Mouse (Mus musculus): ENCODE data around the gene Stx1a. TPM values are rescaled to one million over a fixed set of nuclear protein-coding genes. Genes with fewer than 3 reads are reported as not detected.

The Stx1a gene
- total RNA-seq (2021): 100 to 1,000 TPM; 340 to 404 TPM

DNA sequence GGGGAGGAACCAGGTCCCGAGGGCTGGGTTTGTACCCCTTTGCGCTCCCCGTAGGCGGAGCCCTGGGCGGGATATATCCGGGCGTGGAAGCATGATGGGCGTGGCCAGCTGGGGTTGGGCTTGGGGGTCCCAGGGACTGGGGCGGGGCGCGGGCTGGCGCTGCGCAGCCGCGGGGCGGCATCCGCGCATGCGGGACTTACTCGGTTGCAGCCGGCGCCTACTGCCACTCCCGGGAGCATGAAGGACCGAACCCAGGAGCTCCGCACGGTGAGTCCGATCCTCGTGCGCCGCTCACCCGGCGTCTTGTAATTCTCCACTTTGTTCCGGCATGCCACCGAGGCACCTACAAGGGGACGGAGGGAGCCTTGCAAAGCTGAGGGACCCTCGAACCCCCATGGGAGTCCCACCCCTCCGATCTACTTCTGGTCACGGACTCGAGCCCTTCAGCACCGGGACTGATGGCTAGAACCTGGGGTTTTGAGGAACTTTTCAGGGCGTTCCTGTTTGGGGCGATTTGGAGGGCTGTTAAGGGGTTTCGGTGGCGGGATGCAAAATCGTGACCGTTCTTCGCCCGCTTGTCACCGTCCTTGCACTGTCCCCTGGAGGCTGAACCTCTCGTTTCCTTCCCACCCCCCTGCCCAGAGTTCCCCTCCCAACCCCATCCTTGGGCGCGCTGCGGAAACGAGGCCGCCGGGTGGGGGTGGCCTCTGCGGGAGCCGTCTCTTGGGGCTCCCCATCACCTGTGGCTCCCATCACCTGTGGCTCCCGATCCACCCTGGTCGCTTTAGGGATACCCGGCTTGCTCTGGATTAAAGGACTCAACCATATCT is at the start of gene Stx1a:
Gene Stx1a (plus strand): TSS at position 139 of the 830 bp plus-strand sequence.
- intact Hi-C loops (cut with DNase I): no loop called here
- DNase-seq (ENCODE audit: low spot score in 2 of 2): peak; percentile 87 to 92

GRCm38 (mm10) chr5:134973526-134973925 is 49.8 kb upstream of the Stx1a start:
- intact Hi-C loops (cut with DNase I): no loop called here
- no peak for DNase-seq (ENCODE audit: low spot score in 2 of 2)

DNA sequence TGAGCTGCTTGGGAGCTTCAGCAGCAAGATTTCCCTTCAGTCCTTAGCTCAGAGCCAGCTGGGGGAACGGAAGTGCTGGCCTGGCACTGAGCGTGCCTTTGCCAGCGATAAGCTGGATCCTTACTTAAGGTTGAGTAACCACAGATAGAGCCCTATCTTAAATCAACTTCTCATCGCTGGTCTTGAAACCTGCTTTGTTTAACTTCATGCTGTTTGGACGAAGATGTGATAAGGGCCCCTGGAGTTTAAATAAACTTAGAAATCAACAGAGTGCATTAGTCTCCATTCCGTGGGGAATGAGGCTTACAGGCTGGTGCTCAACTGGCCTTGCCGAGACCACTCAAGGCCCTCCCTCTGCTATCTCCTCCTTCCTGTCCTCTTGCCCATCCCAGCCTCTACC is 49.0 kb upstream of the Stx1a start:
- intact Hi-C loops (cut with DNase I): no loop called here
- DNase-seq (ENCODE audit: low spot score in 2 of 2): no peak

DNA sequence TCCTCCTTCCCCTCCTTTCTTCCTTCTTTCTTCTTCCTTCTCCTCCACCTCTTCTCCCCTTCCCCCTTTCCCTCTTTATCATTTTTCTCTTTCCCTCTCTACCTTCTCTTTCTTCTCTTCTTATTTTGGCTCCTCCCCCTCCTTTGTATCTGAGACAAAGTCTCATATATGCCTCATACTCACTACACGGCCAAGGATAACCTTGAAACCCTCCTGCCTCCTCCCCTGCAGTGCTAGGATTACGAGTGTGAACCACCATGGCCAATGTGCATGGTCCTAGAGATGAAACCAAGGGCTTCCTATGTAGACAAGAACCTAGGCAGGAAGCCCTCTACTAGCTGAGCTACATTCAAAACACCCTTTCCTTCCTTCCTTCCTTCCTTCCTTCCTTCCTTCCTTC is 48.4 kb upstream of the Stx1a start:
- DNase-seq (ENCODE audit: low spot score in 2 of 2): no peak
- intact Hi-C loops (cut with DNase I): no loop called here

- intact Hi-C loops (cut with DNase I): no loop called here
- no peak for DNase-seq (ENCODE audit: low spot score in 2 of 2)
Observed at GRCm38 (mm10) chr5:134976164-134976563, 47.1 kb upstream of the Stx1a start.

- DNase-seq (ENCODE audit: low spot score in 2 of 2): no peak
- intact Hi-C loops (cut with DNase I): no loop called here
Observed at GRCm38 (mm10) chr5:134976577-134977250, 46.6 kb upstream of the Stx1a start.

- no peak for DNase-seq (ENCODE audit: low spot score in 2 of 2)
- intact Hi-C loops (cut with DNase I): no loop called here
Observed at GRCm38 (mm10) chr5:134977837-134978236, 45.4 kb upstream of the Stx1a start.

DNA sequence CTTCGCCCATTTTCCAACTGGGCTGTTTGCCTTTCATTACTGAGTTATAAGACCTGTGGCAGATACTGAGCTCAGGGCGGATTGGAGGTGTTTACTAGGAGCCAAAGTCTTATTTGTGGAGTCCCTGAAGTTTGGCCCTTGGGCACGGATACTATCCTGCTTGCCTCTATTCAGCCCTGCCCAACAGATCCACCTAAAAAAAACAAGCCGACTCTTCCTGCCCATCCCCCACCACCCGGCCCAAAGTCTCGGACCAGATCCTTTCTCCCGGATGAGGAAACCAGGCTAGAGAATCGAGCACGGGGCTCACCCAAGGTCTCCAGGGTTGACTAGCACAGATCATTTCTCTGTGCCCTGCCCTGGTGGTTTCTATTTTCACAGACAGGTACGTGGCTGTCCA is 42.1 kb upstream of the Stx1a start:
- intact Hi-C loops (cut with DNase I): no loop called here
- no peak for DNase-seq (ENCODE audit: low spot score in 2 of 2)

DNA sequence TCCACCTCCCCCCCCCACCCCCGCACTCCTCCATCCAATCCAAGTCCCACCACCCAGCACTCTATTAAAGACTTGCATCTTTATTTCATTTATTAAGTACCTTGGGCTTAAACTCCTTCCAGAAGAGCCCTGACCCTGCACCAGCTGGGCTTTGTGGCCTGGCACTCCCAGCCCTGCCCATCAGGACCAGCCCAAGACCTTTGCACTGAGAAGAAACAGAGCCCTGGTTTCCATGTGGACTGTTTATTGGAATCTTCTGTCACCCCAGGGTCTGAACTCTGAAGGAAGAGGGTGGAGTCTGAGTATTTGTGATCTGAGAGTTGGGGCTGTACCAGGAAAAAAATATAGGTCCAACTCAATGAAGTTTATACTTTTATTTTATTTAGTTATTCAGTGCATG is 40.2 kb upstream of the Stx1a start:
- no peak for DNase-seq (ENCODE audit: low spot score in 2 of 2)
- intact Hi-C loops (cut with DNase I): no loop called here

GRCm38 (mm10) chr5:134983771-134984170 is 39.5 kb upstream of the Stx1a start:
- no peak for DNase-seq (ENCODE audit: low spot score in 2 of 2)
- intact Hi-C loops (cut with DNase I): no loop called here

DNA sequence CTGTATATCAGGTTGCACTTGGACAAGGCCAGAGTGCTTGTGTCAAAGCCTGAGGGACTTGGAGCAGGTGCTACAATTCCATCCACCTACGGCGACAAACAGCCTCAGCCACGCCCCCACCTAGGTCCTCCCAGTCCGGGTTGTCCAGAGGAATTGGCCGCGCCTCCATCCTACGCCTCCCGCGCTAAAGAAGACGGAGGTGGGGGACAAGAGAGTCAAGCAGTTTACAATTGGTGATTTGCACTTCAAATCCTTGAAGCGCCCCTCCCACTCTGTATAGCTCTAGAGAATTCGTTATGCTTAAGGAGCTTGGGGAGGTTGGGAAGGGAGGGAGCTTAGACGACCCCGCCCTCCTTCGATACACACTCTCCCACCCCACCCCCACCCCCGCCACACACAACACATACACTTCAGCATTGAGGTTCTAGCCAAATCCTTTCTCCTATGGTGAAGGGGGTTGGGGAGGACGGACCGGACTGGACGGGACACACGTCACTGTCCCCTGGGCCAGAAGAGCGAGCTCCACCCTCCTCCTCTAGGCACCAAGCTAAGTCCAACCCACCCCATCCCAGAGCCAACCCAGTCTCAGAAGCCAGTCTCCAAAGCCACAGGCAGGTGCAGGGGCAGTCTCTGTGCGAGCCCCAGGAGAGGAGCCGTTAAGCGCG is 37.5 kb upstream of the Stx1a start, which contains the start of gene Cldn3:
Gene Cldn3 (plus strand): TSS at position 582 of the 665 bp plus-strand sequence.
- DNase-seq (ENCODE audit: low spot score in 2 of 2): no peak
- intact Hi-C loops (cut with DNase I): no loop called here

GRCm38 (mm10) chr5:134986298-134987268 is 36.7 kb upstream of the Stx1a start:
- intact Hi-C loops (cut with DNase I): no loop called here
- DNase-seq (ENCODE audit: low spot score in 2 of 2): no peak

DNA sequence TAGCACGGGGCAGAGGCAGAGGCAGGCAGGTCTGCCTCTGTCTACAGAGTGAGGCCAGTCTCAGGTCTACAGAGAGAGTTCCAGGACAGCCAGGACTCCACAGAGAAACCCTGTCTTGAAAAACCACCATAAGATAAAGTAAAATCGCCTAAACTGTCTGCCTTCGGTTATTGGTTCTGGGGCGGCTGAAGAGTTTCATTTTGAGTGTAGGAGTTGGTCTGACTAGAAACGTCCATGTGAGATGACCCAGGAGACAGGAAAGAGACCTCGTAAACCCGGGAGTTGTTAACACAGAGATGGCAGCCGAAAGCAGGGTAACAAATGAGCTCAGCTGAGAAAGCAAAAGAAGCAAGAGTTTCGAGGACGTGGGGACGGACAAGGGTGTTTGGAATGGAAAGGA is 34.1 kb upstream of the Stx1a start:
- no peak for DNase-seq (ENCODE audit: low spot score in 2 of 2)
- intact Hi-C loops (cut with DNase I): no loop called here

GRCm38 (mm10) chr5:134989741-134990140 is 33.5 kb upstream of the Stx1a start:
- intact Hi-C loops (cut with DNase I): no loop called here

GRCm38 (mm10) chr5:134992566-134992965 is 30.7 kb upstream of the Stx1a start:
- DNase-seq (ENCODE audit: low spot score in 2 of 2): no peak
- intact Hi-C loops (cut with DNase I): no loop called here

More at GRCm38 (mm10) chr5:134989741-134990140, 33.5 kb upstream of the Stx1a start:
- no peak for DNase-seq (ENCODE audit: low spot score in 2 of 2)

DNA sequence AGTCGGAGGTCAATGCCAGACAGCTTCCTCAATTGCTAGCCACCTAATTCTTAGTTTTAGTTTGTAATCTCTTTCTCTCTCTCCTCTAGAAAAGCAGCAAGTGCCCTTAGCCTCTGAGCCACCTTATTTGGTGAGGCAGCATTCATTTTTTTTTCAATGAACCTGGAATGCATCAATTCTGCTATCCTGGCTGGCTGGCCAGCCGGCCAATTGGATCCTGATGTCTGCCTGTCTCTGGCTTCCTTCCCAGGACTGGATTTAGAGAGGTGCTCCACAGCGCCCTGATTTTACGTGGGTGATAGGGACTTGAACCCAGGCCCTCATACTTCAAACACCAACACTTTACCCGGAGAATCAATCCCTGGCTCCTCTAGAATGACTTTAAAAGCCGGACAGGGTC is 24.9 kb upstream of the Stx1a start:
- no peak for DNase-seq (ENCODE audit: low spot score in 2 of 2)
- intact Hi-C loops (cut with DNase I): no loop called here

DNA sequence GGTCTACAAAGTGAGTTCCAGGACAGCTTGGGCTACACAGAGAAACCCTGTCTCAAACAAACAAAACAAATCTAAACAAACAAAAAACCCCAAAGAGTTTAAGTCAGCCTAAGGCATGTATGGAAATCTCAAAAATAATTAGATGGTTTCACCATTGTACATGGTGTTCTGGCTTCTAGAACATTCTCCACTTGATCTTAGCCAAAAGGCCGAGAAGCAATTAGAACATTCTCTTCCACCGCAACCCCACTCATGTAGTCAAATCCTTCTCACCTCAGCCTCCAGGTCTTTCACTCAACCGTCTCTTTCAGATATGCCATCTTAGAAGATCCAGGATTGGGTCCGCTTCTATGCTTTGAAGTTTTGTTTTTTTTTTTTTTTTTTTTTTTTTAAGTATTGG is 23.5 kb upstream of the Stx1a start:
- intact Hi-C loops (cut with DNase I): no loop called here
- no peak for DNase-seq (ENCODE audit: low spot score in 2 of 2)

- intact Hi-C loops (cut with DNase I): no loop called here
- no peak for DNase-seq (ENCODE audit: low spot score in 2 of 2)
Observed at GRCm38 (mm10) chr5:135000751-135001150, 22.5 kb upstream of the Stx1a start.

- intact Hi-C loops (cut with DNase I): no loop called here
- no peak for DNase-seq (ENCODE audit: low spot score in 2 of 2)
Observed at GRCm38 (mm10) chr5:135001309-135001708, 22.0 kb upstream of the Stx1a start.

All from left cerebral cortex, postnatal 36 days (tissue).